Mouse (Mus musculus) retina, postnatal 1 day (tissue): Measurements from ENCODE around the gene Tnfrsf1a.

Experiments used
- DNase-seq: peaks from one replicate; pipeline ENCODE4 v3.0.0-alpha.2; 2012

Tnfrsf1a gene

GRCm38 (mm10) chr6:125355197-125355741 lies 6.1 kb downstream of the Tnfrsf1a start:
- DNase-seq = peak; percentile 34

- no peak for DNase-seq
Measured at GRCm38 (mm10) chr6:125356264-125356663, 7.1 kb downstream of the Tnfrsf1a start.

GRCm38 (mm10) chr6:125357334-125357733 lies 8.2 kb downstream of the Tnfrsf1a start:
- DNase-seq = no peak

GRCm38 (mm10) chr6:125359999-125360398 lies 10.8 kb downstream of the Tnfrsf1a start:
- DNase-seq = no peak

- DNase-seq = no peak
Measured at GRCm38 (mm10) chr6:125360846-125361245, 11.7 kb downstream of the Tnfrsf1a start.

DNA sequence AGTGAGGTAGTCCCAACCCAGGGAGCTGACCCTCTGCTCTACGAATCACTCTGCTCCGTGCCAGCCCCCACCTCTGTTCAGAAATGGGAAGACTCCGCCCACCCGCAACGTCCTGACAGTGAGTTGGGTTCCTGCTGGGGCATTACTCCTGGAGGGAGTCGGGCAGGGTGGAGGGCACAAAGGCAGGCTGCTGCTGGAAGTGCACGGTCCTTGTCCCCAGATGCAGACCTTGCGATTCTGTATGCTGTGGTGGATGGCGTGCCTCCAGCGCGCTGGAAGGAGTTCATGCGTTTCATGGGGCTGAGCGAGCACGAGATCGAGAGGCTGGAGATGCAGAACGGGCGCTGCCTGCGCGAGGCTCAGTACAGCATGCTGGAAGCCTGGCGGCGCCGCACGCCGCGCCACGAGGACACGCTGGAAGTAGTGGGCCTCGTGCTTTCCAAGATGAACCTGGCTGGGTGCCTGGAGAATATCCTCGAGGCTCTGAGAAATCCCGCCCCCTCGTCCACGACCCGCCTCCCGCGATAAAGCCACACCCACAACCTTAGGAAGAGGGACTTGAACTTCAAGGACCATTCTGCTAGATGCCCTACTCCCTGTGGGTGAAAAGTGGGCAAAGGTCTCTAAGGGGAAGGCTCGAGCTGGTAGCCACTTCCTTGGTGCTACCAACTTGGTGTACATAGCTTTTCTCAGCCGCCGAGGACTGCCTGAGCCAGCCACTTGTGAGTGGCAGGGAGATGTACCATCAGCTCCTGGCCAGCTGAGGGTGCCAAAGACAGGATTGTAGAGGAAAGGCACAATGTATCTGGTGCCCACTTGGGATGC lies 12.5 kb downstream of the Tnfrsf1a start:
- DNase-seq = peak; percentile 63

DNA sequence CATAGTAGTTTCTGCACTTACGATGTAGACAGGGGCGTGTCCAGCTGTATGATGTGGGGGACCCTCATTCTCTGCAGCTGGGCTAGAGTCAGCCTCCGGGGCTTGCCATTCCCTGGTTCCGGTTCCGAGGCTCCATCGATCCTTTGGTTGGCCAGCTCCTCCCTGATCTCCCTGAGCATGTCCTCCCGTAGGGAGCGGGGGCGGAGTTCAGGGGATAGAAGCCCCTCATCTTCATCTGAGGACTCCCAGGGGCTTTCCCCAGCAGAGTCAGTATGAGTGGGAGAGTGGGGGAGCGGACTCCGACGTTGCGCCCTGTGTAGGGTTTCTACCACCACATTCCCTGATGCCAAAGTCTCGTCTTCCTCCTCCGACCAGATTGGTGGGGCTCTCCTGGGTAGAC lies 13.9 kb downstream of the Tnfrsf1a start:
- no peak for DNase-seq

DNA sequence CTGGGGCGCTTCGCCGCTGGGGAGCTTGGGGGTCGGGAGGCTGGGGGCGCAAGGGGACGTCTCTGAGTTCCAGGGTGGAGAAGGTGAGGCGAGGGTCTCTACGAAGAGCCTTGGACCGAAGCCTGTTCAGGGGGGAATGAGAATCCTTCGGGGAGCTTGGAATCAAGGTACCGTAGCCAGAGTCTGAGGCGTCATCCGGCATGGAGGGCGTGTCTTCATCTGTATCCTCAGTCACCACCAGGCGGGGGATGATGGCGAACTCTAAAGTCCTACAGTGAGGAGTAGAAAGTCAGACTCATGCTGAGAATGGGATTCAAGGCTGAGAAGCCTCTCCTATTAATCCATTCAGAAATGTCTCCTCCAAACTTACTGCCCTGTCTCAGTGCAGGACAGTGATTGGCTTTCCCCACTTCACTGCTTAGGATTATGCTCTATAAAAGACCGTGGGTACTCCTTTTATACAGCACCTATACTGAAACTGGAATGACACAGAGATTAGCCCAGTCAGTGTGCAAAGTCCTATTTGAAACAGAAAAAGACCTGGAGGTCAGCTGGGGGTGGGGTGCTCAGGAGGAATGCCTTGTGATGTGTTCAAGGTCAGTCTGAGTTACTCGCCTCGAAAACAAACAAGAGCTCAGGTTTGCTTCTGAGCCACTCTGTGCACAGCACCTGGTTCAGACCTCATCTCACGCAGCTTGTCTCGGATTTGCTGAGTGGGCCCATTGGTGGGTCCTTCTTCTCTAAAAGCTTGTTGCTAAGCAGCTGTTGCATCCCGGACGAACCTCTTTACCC lies 14.5 kb downstream of the Tnfrsf1a start:
- DNase-seq = peak; percentile 31

- peak; percentile 43 for DNase-seq
Measured at GRCm38 (mm10) chr6:125364448-125364847, 15.3 kb downstream of the Tnfrsf1a start.

- no peak for DNase-seq
Measured at GRCm38 (mm10) chr6:125365522-125365921, 16.4 kb downstream of the Tnfrsf1a start.

DNA sequence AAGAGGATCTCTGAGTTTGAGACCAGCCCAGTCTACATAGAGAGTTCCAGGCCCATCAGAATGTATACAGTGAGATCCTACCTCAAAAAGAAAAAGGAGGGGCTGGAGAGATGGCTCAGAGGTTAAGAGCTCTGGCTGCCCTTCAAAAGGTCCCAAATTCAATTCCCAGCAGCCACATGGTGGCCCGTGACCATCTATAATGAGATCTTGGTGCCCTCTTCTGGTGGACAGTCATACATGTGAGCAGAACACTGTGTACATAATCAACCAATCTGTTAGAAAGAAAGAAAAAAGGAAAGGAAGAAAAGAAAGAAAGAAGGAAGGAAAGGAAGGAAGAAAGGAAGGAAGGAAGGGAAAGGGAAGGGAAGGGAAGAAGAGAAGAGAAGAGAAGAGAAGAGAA lies 17.0 kb downstream of the Tnfrsf1a start:
- DNase-seq = no peak

GRCm38 (mm10) chr6:125367758-125368371 lies 18.7 kb downstream of the Tnfrsf1a start:
- no peak for DNase-seq

GRCm38 (mm10) chr6:125377042-125377441 lies 27.9 kb downstream of the Tnfrsf1a start:
- no peak for DNase-seq

GRCm38 (mm10) chr6:125377582-125378451 lies 28.7 kb downstream of the Tnfrsf1a start:
- peak; percentile 79 for DNase-seq

GRCm38 (mm10) chr6:125378621-125379020 lies 29.5 kb downstream of the Tnfrsf1a start:
- no peak for DNase-seq

DNA sequence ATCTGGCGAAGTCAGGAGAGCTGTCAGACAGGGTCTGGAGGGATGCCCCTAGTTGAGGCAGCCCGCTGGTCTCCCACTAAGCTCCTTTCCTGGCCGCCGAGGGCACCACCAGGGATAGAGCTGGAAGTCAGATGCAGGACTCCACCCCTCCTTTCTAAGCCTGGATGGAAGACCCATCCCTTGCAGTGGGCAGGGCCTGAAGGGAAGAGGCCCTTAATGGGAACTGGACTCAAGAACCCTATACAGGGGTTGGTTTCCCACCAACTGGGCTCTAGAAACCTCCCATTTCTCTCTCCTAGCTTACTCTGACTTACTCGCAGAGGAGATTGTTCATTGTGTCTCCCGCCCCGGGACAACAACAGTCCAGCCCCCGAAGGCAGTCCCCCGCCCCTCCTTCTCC lies 30.6 kb downstream of the Tnfrsf1a start:
- no peak for DNase-seq

DNA sequence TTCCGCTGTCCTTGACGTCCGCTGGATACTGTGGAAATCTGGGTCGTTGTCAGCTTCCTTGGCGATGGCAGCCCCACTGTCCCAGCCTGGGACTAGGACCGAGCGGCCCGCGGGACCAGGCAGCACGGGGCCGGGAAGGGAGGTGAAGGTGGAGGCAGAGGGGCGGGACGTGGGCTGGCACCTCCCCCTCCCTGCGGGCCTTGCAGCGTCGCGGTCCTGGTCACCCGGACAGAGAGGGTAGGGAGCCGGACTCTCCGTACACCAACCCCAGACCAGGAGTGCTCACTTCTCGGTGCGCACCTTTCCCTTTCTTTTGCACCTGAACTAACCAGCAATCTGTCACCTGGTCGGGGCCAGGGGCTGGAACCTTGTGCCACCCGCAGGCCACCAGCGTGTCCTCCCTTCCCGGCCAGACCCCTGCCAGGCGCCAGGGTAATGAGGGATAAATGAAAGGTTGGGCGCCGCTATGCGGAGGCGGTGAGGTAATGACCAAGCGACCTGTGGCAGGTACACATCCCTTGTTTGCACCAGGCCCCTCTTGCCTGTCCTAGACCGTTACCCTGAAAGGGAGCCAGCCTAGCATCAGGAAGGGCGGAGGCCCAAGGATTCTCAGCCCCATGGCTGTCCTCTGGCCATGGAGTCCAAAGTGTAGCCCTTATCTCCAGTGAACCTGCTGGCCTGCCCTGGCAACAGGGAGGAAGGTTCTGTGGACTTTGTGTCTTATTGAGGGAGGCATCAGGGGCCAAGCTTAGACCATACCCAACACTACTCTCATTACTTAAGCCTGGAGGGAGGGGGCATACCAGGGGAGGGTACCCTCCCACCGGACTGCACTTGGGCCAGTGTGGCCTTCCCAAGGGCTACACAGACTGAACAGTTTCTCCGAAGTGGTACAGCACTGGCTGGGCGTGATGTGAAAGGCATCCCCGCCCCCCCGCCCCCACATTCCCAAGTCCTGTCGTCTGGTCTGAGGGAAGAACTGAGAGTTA lies 31.5 kb downstream of the Tnfrsf1a start, which contains the start of gene Plekhg6:
Plekhg6 (minus strand) TSS at position 422 of the 989 bp plus-strand sequence.
- peak; percentile 25 for DNase-seq

DNA sequence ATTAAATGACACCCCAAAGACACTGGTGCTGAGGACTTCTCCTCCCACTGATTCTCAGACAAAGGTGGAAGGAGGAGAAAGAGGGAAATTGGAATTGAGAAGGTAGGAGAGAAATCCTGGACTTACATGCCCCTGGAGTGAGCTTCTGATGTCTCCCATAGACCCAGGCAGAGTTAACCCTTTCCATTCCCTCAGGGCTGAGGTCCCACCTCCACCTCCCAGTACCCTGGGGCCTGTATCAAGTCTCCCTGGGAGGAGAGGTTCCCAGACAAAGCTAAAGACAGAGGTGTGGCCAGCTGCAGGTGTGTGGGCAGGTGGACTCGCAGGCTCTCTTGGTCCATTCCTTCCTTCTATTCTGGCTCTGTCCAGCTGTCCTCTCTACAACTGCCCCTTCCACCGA lies 32.9 kb downstream of the Tnfrsf1a start:
- no peak for DNase-seq

DNA sequence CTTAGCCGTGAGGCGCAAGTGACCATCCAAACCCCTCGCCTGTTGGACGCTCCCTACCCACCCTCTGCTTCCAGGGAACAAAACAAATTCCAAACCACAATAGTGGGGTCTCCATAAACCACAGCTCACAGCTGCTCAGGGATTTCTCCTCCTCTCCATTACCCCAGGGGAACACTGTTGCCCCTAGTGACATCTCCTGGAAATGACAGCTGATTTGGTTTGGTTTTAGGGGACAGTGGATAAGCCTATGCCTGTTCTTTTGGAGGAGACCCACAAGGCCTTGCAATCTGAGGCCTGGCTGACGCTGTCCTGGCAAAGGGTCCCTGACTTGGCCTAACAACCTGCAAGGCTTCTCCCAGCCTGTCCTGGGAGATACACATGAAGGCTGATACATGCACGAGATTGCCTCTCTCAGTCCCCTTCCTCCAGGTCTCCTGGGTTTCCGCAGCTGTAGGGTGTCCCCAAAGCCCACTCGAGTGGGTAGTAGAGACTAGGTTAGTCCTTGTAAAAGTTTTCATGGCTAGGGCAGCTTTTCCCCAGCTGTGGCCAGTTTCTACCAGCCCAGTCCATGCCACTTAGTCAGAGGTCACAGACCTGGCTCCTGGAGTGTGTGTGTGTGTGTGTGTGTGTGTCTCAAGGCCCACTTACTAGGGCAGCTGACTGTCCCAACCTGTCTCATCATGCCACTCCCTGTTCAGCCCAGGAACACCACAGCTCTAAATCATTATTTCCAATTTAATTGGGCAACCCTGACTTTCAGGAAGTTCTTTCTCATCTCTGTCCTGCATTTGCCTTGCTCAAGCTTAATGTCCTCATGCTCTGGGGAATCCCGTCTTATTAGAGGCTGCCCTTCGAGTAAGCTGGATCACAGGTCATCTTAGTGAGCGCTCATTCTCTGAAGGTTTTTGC lies 36.2 kb downstream of the Tnfrsf1a start:
- peak; percentile 72 for DNase-seq

GRCm38 (mm10) chr6:125386080-125386479 lies 36.9 kb downstream of the Tnfrsf1a start:
- no peak for DNase-seq
